Mouse (Mus musculus) bone marrow, adult 2 months (tissue): Measurements from ENCODE around the gene Csrnp2.

Source experiments
- CTCF ChIP-seq: fragments of 200-500 bp; IDR thresholded peaks from 2 replicates; pipeline ENCODE4 v1.5.1; 2011; ENCODE audit warnings: low read length, control low read depth; ENCODE audit not compliant: control insufficient read depth, insufficient read depth
- POLR2A ChIP-seq: fragments of 200-500 bp; IDR thresholded peaks from 2 replicates; pipeline ENCODE4 v1.6.1; 2011; ENCODE audit warnings: low read depth, mild to moderate bottlenecking, control low read depth, low read length, borderline replicate concordance; ENCODE audit not compliant: control insufficient read depth

DNA sequence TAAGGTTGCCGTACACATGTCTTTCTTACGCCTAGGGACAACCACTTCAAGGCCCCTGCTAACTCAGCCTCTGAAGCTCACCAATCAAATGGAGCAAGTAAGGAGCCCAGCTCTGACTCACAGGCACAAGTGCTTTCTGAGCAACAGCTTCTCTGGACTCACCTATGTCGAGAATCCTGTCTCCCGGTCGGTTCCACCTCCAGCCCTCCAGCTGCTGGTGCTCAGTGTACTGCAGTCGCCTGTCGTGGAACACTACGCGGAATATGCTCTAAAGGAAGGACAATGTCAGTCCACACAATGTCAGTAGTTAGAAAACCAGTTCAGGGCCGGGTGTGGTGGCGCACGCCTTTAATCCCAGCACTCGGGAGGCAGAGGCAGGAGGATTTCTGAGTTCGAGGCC, 30.1 kb upstream of the Csrnp2 start:
- TF ChIP-seq POLR2A (no peak), CTCF (no peak)
